Mouse (Mus musculus): ENCODE data around the gene Prrc2c. TPM values are rescaled to one million over a fixed set of nuclear protein-coding genes. Genes with fewer than 3 reads are reported as not detected.

Gene Prrc2c
- polyA plus RNA-seq (2015; fragmentation: Nextera tagmentation; extraction: Ambion mirVana), result 77.7 and 81.1 TPM in 2 replicates

GRCm38 (mm10) chr1:162740401-162740835 is at the start of gene Prrc2c:
TSS of gene Prrc2c (minus strand) at chr1:162740556.

GRCm38 (mm10) chr1:162658119-162658518 is 82.2 kb downstream of the Prrc2c start, which contains the start of gene Myocos:
TSS of gene Myocos (minus strand) at chr1:162658219.

GRCm38 (mm10) chr1:162639051-162639750 is 101.2 kb downstream of the Prrc2c start, which contains the start of gene Myoc:
TSS of gene Myoc (plus strand) at chr1:162639155.

Other genes starting within 250 kb of the Prrc2c start
- gene Mettl13, start 192.0 kb downstream of the Prrc2c start, polyA plus RNA-seq (2015; fragmentation: Nextera tagmentation; extraction: Ambion mirVana), result 13.4 and 14.1 TPM in 2 replicates
- gene Vamp4, start 170.0 kb downstream of the Prrc2c start, polyA plus RNA-seq (2015; fragmentation: Nextera tagmentation; extraction: Ambion mirVana), result 25.4 and 30.7 TPM in 2 replicates
- not detected in 2 replicates for gene Myoc, start 101.4 kb downstream of the Prrc2c start, polyA plus RNA-seq (2015; fragmentation: Nextera tagmentation; extraction: Ambion mirVana)
- gene Myocos, start 82.3 kb downstream of the Prrc2c start, polyA plus RNA-seq (2015; fragmentation: Nextera tagmentation; extraction: Ambion mirVana), result not detected in 2 replicates
- gene Fmo4, start 73.4 kb upstream of the Prrc2c start, polyA plus RNA-seq (2015; fragmentation: Nextera tagmentation; extraction: Ambion mirVana), result 0.06 TPM in 1 of 2 replicates, not detected in the other
- gene Fmo1, start 126.1 kb upstream of the Prrc2c start, polyA plus RNA-seq (2015; fragmentation: Nextera tagmentation; extraction: Ambion mirVana), result 1.9 and 3.8 TPM in 2 replicates
- 2.0 and 4.7 TPM in 2 replicates for gene Fmo2, start 158.2 kb upstream of the Prrc2c start, polyA plus RNA-seq (2015; fragmentation: Nextera tagmentation; extraction: Ambion mirVana)
- not detected in 2 replicates for gene Fmo6, start 197.0 kb upstream of the Prrc2c start, polyA plus RNA-seq (2015; fragmentation: Nextera tagmentation; extraction: Ambion mirVana)
- gene Fmo3, start 244.0 kb upstream of the Prrc2c start, polyA plus RNA-seq (2015; fragmentation: Nextera tagmentation; extraction: Ambion mirVana), result not detected in 2 replicates